Mouse (Mus musculus) stomach, embryonic 14.5 days (tissue): ENCODE data around the gene 1700029P11Rik. TPM values are rescaled to one million over a fixed set of nuclear protein-coding genes. Genes with fewer than 3 reads are reported as not detected.

ENCODE experiments used
- ATAC-seq: fragments of 200-750 bp; cut with Nextera tagmentation; 2 replicates; pipeline ENCODE4 v1.8.0; 2017; ENCODE audit warnings: low read depth, moderate TSS enrichment; ENCODE audit not compliant: insufficient number of reproducible peaks, insufficient read depth, low FRiP score
- H3K27ac ChIP-seq: fragments of 300-500 bp; sonication (generic); 2 replicates; pipeline ENCODE4 v1.5.1; 2014; ENCODE audit warnings: mild to moderate bottlenecking, low read length, moderate library complexity, mixed read lengths
- H3K27me3 ChIP-seq: fragments of 300-500 bp; sonication (generic); 2 replicates; pipeline ENCODE4 v1.6.1; 2014; ENCODE audit warnings: low read length, control low read depth, mixed read lengths; ENCODE audit not compliant: control insufficient read depth, insufficient read depth
- H3K36me3 ChIP-seq: fragments of 300-500 bp; sonication (generic); 2 replicates; pipeline ENCODE4 v1.6.1; 2014; ENCODE audit warnings: mild to moderate bottlenecking, control low read depth, low read length, moderate library complexity, mixed read lengths; ENCODE audit not compliant: control insufficient read depth, insufficient read depth
- H3K4me1 ChIP-seq: fragments of 300-500 bp; sonication (generic); 2 replicates; pipeline ENCODE4 v1.6.1; 2014; ENCODE audit warnings: low read length, control low read depth, mixed read lengths; ENCODE audit not compliant: control insufficient read depth, insufficient read depth
- H3K4me2 ChIP-seq: fragments of 300-500 bp; sonication (generic); replicated peaks from 2 replicates; pipeline ENCODE4 v1.6.1; 2014; ENCODE audit warnings: low read depth, low read length, control low read depth
- H3K4me3 ChIP-seq: fragments of 300-500 bp; sonication (generic); 2 replicates; pipeline ENCODE4 v1.5.1; 2014; ENCODE audit warnings: low read depth, low read length, control low read depth
- H3K9ac ChIP-seq: fragments of 300-500 bp; sonication (generic); replicated peaks from 2 replicates; pipeline ENCODE4 v1.6.1; 2014; ENCODE audit warnings: low read depth, mild to moderate bottlenecking, control low read depth, low read length, moderate library complexity, mixed read lengths
- H3K9me3 ChIP-seq: fragments of 300-500 bp; sonication (generic); 2 replicates; pipeline ENCODE4 v1.6.1; 2016; ENCODE audit warnings: low read depth, low read length, control low read depth; ENCODE audit not compliant: control insufficient read depth
- WGBS: fragments of 180-500 bp; shearing (Covaris S2); extraction: QIAGEN DNeasy Blood & Tissue Kit; methylation state at CpG from one replicate; pipeline ENCODE4 v1.1.7; 2014; 5-methylcytosine and 5-hydroxymethylcytosine counted together
- polyA plus RNA-seq: library from polyadenylated mRNA; unstranded; fragments of >200 nt; fragmentation: Nextera tagmentation; extraction: Ambion mirVana; gene quantifications from 2 replicates; pipeline ENCODE4 v1.2.1, GENCODE M21; 2014

1700029P11Rik gene
- polyA plus RNA-seq, 1 experiment from 2014 or later, result not detected

- WGBS, result 80% methylated on average over 9 of the region's 9 CpGs
- Histone ChIP-seq H3K9ac (no peak overlapping the region), H3K4me1 (no peaks in the 10 kb centered on the region), H3K36me3 (peaks cover 14% of the 10 kb centered on the region), H3K4me2 (no peak overlapping the region), H3K9me3 (no peaks in the 10 kb centered on the region), H3K27me3 (no peaks in the 10 kb centered on the region), H3K4me3 (no peak overlapping the region), H3K27ac (no peak overlapping the region)
- no peak for ATAC-seq
Observed at GRCm38 (mm10) chr15:81951159-81951558, 29.2 kb upstream of the 1700029P11Rik start.

DNA sequence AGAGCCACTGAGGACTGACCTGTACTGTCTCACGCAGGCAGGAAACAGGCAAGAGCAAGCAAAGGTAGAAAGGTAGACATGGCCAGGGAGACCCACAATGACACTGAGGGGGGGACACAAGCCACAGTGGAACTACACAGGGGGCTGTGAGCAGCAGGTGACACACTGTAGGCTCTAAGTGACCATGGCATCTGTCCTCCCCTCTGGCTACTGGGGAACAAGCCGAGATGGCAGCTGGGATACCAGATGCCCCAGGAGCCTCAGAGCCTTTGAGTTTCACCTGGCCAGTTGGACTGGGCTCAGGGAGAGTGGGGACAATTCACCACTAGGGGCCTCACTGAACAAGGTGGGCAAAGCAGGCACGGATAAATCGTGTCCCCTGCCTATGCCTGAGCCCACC lies 28.0 kb upstream of the 1700029P11Rik start:
- Histone ChIP-seq H3K4me3 (no peak overlapping the region), H3K9me3 (no peaks in the 10 kb centered on the region), H3K4me1 (no peaks in the 10 kb centered on the region), H3K27ac (no peak overlapping the region), H3K27me3 (no peaks in the 10 kb centered on the region), H3K36me3 (peaks cover 14% of the 10 kb centered on the region), H3K9ac (no peak overlapping the region), H3K4me2 (no peak overlapping the region)
- WGBS, result 82% methylated on average over 4 of the region's 4 CpGs
- ATAC-seq, result no peak

DNA sequence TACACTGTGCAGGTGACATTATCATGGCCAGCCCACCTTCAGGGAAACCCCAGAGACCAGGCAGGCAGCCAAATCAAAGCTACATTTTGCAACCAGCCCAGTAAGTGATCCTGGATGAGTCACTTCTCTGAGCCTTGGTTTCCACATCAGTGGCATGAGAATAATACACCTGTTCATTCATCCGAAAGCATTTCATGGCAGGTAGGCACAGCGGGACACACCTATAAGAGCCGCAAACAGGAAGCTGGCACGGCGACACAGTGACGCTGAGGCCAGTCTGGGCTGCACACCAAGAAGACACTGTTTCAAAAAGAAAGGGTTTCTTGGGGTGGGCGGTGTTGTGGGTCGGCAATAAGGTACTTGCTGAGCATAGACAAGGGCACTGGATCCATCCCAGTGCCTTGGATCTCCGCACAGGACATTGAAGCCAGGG lies 26.2 kb upstream of the 1700029P11Rik start:
- no peaks in the 10 kb centered on the region for H3K9me3 ChIP-seq
- H3K4me1 ChIP-seq, result no peaks in the 10 kb centered on the region
- peaks cover 14% of the 10 kb centered on the region for H3K36me3 ChIP-seq
- no peak overlapping the region for H3K4me3 ChIP-seq
- H3K9ac ChIP-seq, result no peak overlapping the region
- WGBS, result 96% methylated on average over 9 of the region's 9 CpGs
- no peak overlapping the region for H3K4me2 ChIP-seq
- ATAC-seq, result no peak
- no peaks in the 10 kb centered on the region for H3K27me3 ChIP-seq
- H3K27ac ChIP-seq, result no peak overlapping the region

- no peak overlapping the region for H3K9ac ChIP-seq
- no peak overlapping the region for H3K4me2 ChIP-seq
- WGBS, result 93% methylated on average over 6 of the region's 6 CpGs
- peaks cover 14% of the 10 kb centered on the region for H3K36me3 ChIP-seq
- ATAC-seq, result no peak
- no peaks in the 10 kb centered on the region for H3K9me3 ChIP-seq
- no peak overlapping the region for H3K4me3 ChIP-seq
- H3K27me3 ChIP-seq, result no peaks in the 10 kb centered on the region
- H3K4me1 ChIP-seq, result no peaks in the 10 kb centered on the region
- H3K27ac ChIP-seq, result no peak overlapping the region
Observed at GRCm38 (mm10) chr15:81954716-81955115, 25.6 kb upstream of the 1700029P11Rik start.

GRCm38 (mm10) chr15:81955414-81955813 lies 24.9 kb upstream of the 1700029P11Rik start:
- no peak for ATAC-seq
- Histone ChIP-seq H3K4me3 (no peak overlapping the region), H3K27ac (no peak overlapping the region), H3K9ac (no peak overlapping the region), H3K36me3 (peaks cover 14% of the 10 kb centered on the region), H3K4me1 (no peaks in the 10 kb centered on the region), H3K27me3 (no peaks in the 10 kb centered on the region), H3K4me2 (no peak overlapping the region), H3K9me3 (no peaks in the 10 kb centered on the region)
- 94% methylated on average over 15 of the region's 15 CpGs for WGBS

GRCm38 (mm10) chr15:81956457-81956856 lies 23.9 kb upstream of the 1700029P11Rik start:
- no peak for ATAC-seq
- no peaks in the 10 kb centered on the region for H3K27me3 ChIP-seq
- H3K27ac ChIP-seq, result no peak overlapping the region
- H3K9me3 ChIP-seq, result no peaks in the 10 kb centered on the region
- no peak overlapping the region for H3K4me3 ChIP-seq
- WGBS, result 60% methylated on average over 8 of the region's 8 CpGs
- H3K36me3 ChIP-seq, result peaks cover 10% of the 10 kb centered on the region
- no peak overlapping the region for H3K9ac ChIP-seq
- no peak overlapping the region for H3K4me2 ChIP-seq
- no peaks in the 10 kb centered on the region for H3K4me1 ChIP-seq

- no peaks in the 10 kb centered on the region for H3K27me3 ChIP-seq
- H3K9me3 ChIP-seq, result no peaks in the 10 kb centered on the region
- no peak overlapping the region for H3K9ac ChIP-seq
- no peaks in the 10 kb centered on the region for H3K4me1 ChIP-seq
- H3K4me2 ChIP-seq, result no peak overlapping the region
- H3K4me3 ChIP-seq, result no peak overlapping the region
- no peak for ATAC-seq
- WGBS, result 79% methylated on average over 11 of the region's 11 CpGs
- H3K36me3 ChIP-seq, result peaks cover 6% of the 10 kb centered on the region
- H3K27ac ChIP-seq, result no peak overlapping the region
Observed at GRCm38 (mm10) chr15:81957598-81957997, 22.7 kb upstream of the 1700029P11Rik start.

- no peak overlapping the region for H3K4me3 ChIP-seq
- H3K9me3 ChIP-seq, result no peaks in the 10 kb centered on the region
- H3K36me3 ChIP-seq, result peaks cover 6% of the 10 kb centered on the region
- no peaks in the 10 kb centered on the region for H3K27me3 ChIP-seq
- no peak for ATAC-seq
- WGBS, result 83% methylated on average over 3 of the region's 3 CpGs
- no peak overlapping the region for H3K27ac ChIP-seq
- H3K4me2 ChIP-seq, result no peak overlapping the region
- no peak overlapping the region for H3K9ac ChIP-seq
- no peaks in the 10 kb centered on the region for H3K4me1 ChIP-seq
Observed at GRCm38 (mm10) chr15:81958906-81959305, 21.4 kb upstream of the 1700029P11Rik start.
